Mouse (Mus musculus) bone marrow, adult 2 months (tissue): Measurements from ENCODE around the gene Krt26. TPM values are rescaled to one million over a fixed set of nuclear protein-coding genes. Genes with fewer than 3 reads are reported as not detected.

Experiments
- H3K27ac ChIP-seq: fragments of 200-500 bp; 2 replicates; pipeline ENCODE4 v1.5.1; 2012; ENCODE audit warnings: low read depth, mild to moderate bottlenecking, control low read depth, inconsistent platforms, low read length; ENCODE audit not compliant: control insufficient read depth, poor library complexity, insufficient read depth
- H3K4me1 ChIP-seq: fragments of 200-500 bp; 2 replicates; pipeline ENCODE4 v1.6.1; 2011; ENCODE audit warnings: low read length; ENCODE audit not compliant: control insufficient read depth, insufficient read depth
- H3K4me3 ChIP-seq: fragments of 200-500 bp; replicated peaks from 2 replicates; pipeline ENCODE3; 2011; ENCODE audit warnings: mild to moderate bottlenecking, low read depth, low read length, control low read depth; ENCODE audit not compliant: control insufficient read depth
- CTCF ChIP-seq: fragments of 200-500 bp; IDR thresholded peaks from 2 replicates; pipeline ENCODE4 v1.5.1; 2011; ENCODE audit warnings: low read length, control low read depth; ENCODE audit not compliant: control insufficient read depth, insufficient read depth
- POLR2A ChIP-seq: fragments of 200-500 bp; IDR thresholded peaks from 2 replicates; pipeline ENCODE4 v1.6.1; 2011; ENCODE audit warnings: low read depth, mild to moderate bottlenecking, control low read depth, low read length, borderline replicate concordance; ENCODE audit not compliant: control insufficient read depth
- WGBS: fragments of 180-500 bp; shearing (Covaris S2); methylation state at CpG from one replicate; pipeline ENCODE4 v1.1.7; 2018; 5-methylcytosine and 5-hydroxymethylcytosine counted together
- polyA plus RNA-seq: library from polyadenylated mRNA; stranded (reverse); fragments of >200 nt; gene quantifications from 2 replicates; pipeline ENCODE4 v1.2.4, GENCODE M21; 2011; ENCODE audit warnings: low replicate concordance; ENCODE audit not compliant: missing spikeins, insufficient read depth, insufficient read length

Krt26 gene
- polyA plus RNA-seq, 1 experiment: not detected

- whole genome bisulfite sequencing: 31% methylated on average over 8 of the region's 8 CpGs
- no peak overlapping the region for H3K4me3 ChIP-seq
- no peak for TF ChIP-seq CTCF
- TF ChIP-seq POLR2A: no peak
- H3K4me1 ChIP-seq: no peaks in the 10 kb centered on the region
- no peak overlapping the region for H3K27ac ChIP-seq
Measured at GRCm38 (mm10) chr11:99361423-99361822, 23.7 kb upstream of the Krt26 start.

- 77% methylated on average over 12 of the region's 12 CpGs for WGBS
- H3K4me3 ChIP-seq: no peak within 1 kb of the TSS
- TF ChIP-seq CTCF (no peak), POLR2A (no peak)
- no peak within 1 kb of the TSS for H3K27ac ChIP-seq
- no peaks in the 10 kb centered on the region for H3K4me1 ChIP-seq
Measured at GRCm38 (mm10) chr11:99351004-99351403, 13.2 kb upstream of the Krt26 start, which contains the start of gene Krt27. Krt27 (minus strand) TSS chr11:99351104.

GRCm38 (mm10) chr11:99339299-99339847 lies 1.6 kb upstream of the Krt26 start:
- TF ChIP-seq CTCF (no peak), POLR2A (no peak)
- Histone ChIP-seq H3K4me3 (no peak overlapping the region), H3K27ac (no peak overlapping the region), H3K4me1 (no peaks in the 10 kb centered on the region)
- 83% methylated on average over 11 of the region's 11 CpGs for WGBS

- H3K4me1 ChIP-seq: no peaks in the 10 kb centered on the region
- no peak for TF ChIP-seq POLR2A
- no peak for TF ChIP-seq CTCF
- no peak overlapping the region for H3K27ac ChIP-seq
- 77% methylated on average over 13 of the region's 13 CpGs for WGBS
- no peak overlapping the region for H3K4me3 ChIP-seq
Measured at GRCm38 (mm10) chr11:99333426-99333825, 4.3 kb downstream of the Krt26 start.

- H3K4me3 ChIP-seq: no peak overlapping the region
- H3K4me1 ChIP-seq: no peaks in the 10 kb centered on the region
- no peak overlapping the region for H3K27ac ChIP-seq
- WGBS: 78% methylated on average over 2 of the region's 2 CpGs
- TF ChIP-seq CTCF (no peak), POLR2A (no peak)
Measured at GRCm38 (mm10) chr11:99329655-99330054, 8.1 kb downstream of the Krt26 start.

- WGBS: 86% methylated on average over 11 of the region's 11 CpGs
- Histone ChIP-seq H3K4me3 (no peak within 1 kb of the TSS), H3K27ac (no peak within 1 kb of the TSS; the same call in 1 of the 2 replicates), H3K4me1 (no peaks in the 10 kb centered on the region)
- TF ChIP-seq CTCF: no peak
- TF ChIP-seq POLR2A: no peak
Measured at GRCm38 (mm10) chr11:99322851-99323250, 14.9 kb downstream of the Krt26 start, which contains the start of gene Krt25. Krt25 (minus strand) TSS chr11:99322951.

GRCm38 (mm10) chr11:99321094-99321493 lies 16.7 kb downstream of the Krt26 start:
- Histone ChIP-seq H3K4me1 (no peaks in the 10 kb centered on the region), H3K27ac (no peak overlapping the region), H3K4me3 (no peak overlapping the region)
- TF ChIP-seq POLR2A (no peak), CTCF (no peak)
- 88% methylated on average over 14 of the region's 14 CpGs for WGBS

GRCm38 (mm10) chr11:99319127-99319526 lies 18.6 kb downstream of the Krt26 start:
- TF ChIP-seq CTCF (no peak), POLR2A (no peak)
- 68% methylated on average over 9 of the region's 9 CpGs for WGBS
- Histone ChIP-seq H3K4me1 (no peaks in the 10 kb centered on the region), H3K4me3 (no peak overlapping the region), H3K27ac (no peak overlapping the region)

- no peak overlapping the region for H3K4me3 ChIP-seq
- 73% methylated on average over 8 of the region's 8 CpGs for WGBS
Measured at GRCm38 (mm10) chr11:99316543-99316942, 21.2 kb downstream of the Krt26 start.

More at GRCm38 (mm10) chr11:99316543-99316942, 21.2 kb downstream of the Krt26 start:
- H3K27ac ChIP-seq: no peak overlapping the region
- TF ChIP-seq CTCF (no peak), POLR2A (no peak)
- H3K4me1 ChIP-seq: no peaks in the 10 kb centered on the region
